Mouse (Mus musculus) megakaryocyte, embryonic 14.5 days (primary cell): ENCODE measurements around the gene Stk19. TPM values are rescaled to one million over a fixed set of nuclear protein-coding genes. Genes with fewer than 3 reads are reported as not detected.
A peak's percentile ranks its signal among the peaks of the same experiment; 100 is the strongest.
"Not testable (repeated sequence)": the region's sequence is repeated elsewhere in the genome, so short reads cannot be mapped to it uniquely, and the experiment has no call there.

Experiments
- H3K27me3 ChIP-seq: replicated peaks from 2 replicates; pipeline ENCODE3; 2012; ENCODE audit warnings: inconsistent platforms
- H3K36me3 ChIP-seq: replicated peaks from 2 replicates; pipeline ENCODE3; 2012; ENCODE audit warnings: low read length, inconsistent platforms, mixed read lengths
- H3K4me1 ChIP-seq: 2 replicates; pipeline ENCODE4 v1.6.1; 2012; ENCODE audit warnings: inconsistent platforms
- H3K4me3 ChIP-seq: replicated peaks from 2 replicates; pipeline ENCODE3; 2012; ENCODE audit warnings: moderate library complexity, mild to moderate bottlenecking, inconsistent platforms
- H3K9me3 ChIP-seq: 2 replicates; pipeline ENCODE4 v1.6.1; 2012; ENCODE audit warnings: inconsistent platforms
- FLI1 ChIP-seq: IDR thresholded peaks from 2 replicates; pipeline ENCODE4 v1.6.1; 2012; ENCODE audit warnings: low read length, inconsistent platforms, mixed read lengths
- GATA1 ChIP-seq: IDR thresholded peaks from 3 replicates; pipeline ENCODE4 v1.6.1; 2012; ENCODE audit warnings: mixed read lengths, low read length, inconsistent platforms, borderline replicate concordance
- polyA plus RNA-seq: library from polyadenylated mRNA; stranded (reverse); fragments of >175 nt; gene quantifications from 2 replicates; pipeline ENCODE4 v1.2.3, GENCODE M21; 2012; ENCODE audit warnings: low replicate concordance; ENCODE audit not compliant: insufficient read depth

Gene Stk19
- polyA plus RNA-seq, 1 experiment: 44.3 TPM

DNA sequence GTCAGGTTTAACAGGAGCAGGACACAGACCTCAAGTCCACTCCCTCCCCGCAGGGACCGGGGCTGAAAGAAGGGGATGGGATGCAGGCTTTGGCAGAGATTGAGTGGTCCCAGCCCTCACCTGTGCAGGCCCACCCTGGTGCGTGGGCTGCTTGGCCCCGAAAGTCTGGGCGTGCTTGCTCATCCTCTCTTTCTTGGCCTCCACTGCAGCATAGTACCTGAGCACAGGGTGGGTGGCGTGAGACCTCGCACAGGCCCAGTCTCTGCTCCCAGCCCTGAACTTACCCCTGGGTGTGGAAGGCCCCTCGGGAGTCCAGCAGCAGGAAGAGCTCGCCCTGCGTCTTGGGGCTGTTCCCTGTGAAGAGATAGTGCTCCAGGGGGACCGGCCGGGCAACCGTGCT, 8.1 kb upstream of the Stk19 start:
- H3K36me3 ChIP-seq: peaks cover 88% of the 10 kb centered on the region
- TF ChIP-seq FLI1: no peak
- no peak for TF ChIP-seq GATA1
- no peaks in the 10 kb centered on the region for H3K27me3 ChIP-seq
- no peaks in the 10 kb centered on the region for H3K9me3 ChIP-seq
- H3K4me1 ChIP-seq: peaks cover 16% of the 10 kb centered on the region
- no peak overlapping the region for H3K4me3 ChIP-seq

- H3K27me3 ChIP-seq: no peaks in the 10 kb centered on the region
These were observed 4.1 kb upstream of the Stk19 start for GRCm38 (mm10) chr17:34840736-34841307.

GRCm38 (mm10) chr17:34838785-34839184, 2.0 kb upstream of the Stk19 start:
- H3K4me3 ChIP-seq: peak overlapping the region; percentile 35
- H3K27me3 ChIP-seq: no peaks in the 10 kb centered on the region
- H3K9me3 ChIP-seq: no peaks in the 10 kb centered on the region
- H3K36me3 ChIP-seq: peaks cover 73% of the 10 kb centered on the region
- no peak for TF ChIP-seq GATA1
- TF ChIP-seq FLI1: no peak
- peaks cover 36% of the 10 kb centered on the region for H3K4me1 ChIP-seq

More at GRCm38 (mm10) chr17:34840736-34841307, 4.1 kb upstream of the Stk19 start:
- H3K4me3 ChIP-seq: no peak overlapping the region
- H3K9me3 ChIP-seq: no peaks in the 10 kb centered on the region
- TF ChIP-seq GATA1 (no peak), FLI1 (no peak)
- peaks cover 29% of the 10 kb centered on the region for H3K4me1 ChIP-seq
- peaks cover 81% of the 10 kb centered on the region for H3K36me3 ChIP-seq

DNA sequence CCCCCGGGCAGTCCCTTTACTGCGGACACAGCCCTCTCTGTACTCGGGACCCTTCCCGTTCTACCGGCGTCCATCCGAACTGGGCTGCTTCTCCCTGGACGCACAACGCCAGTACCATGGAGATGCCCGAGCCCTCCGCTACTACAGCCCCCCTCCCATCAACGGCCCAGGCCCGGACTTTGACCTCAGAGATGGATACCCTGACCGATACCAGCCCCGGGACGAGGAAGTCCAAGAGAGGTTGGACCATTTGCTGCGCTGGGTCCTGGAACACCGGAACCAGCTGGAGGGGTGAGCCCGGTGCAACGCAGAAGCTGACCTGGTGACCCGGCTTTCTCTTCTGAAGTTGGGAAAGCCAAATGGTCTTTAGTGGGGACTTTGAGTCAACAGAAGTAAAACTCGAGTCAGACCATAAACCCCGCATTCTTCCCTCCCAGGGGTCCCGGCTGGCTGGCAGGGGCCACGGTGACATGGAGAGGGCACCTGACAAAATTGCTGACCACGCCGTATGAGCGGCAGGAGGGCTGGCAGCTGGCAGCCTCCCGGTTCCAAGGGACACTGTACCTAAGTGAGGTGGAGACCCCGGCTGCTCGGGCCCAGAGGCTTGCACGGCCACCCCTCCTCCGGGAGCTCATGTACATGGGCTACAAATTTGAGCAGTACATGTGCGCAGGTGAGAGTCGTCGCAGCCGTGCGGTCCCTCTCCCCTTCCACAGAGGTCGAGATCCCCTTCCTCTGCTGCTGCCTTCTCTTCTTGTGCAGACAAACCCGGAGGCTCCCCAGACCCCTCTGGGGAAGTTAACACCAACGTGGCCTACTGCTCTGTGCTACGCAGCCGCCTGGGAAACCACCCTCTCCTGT, 949 bp upstream of the Stk19 start:
- TF ChIP-seq GATA1: no peak
- no peak for TF ChIP-seq FLI1
- Histone ChIP-seq H3K4me3 (peak overlapping the region; percentile 98), H3K27me3 (no peaks in the 10 kb centered on the region), H3K4me1 (peaks cover 36% of the 10 kb centered on the region), H3K9me3 (no peaks in the 10 kb centered on the region), H3K36me3 (peaks cover 72% of the 10 kb centered on the region)

- H3K36me3 ChIP-seq: peaks cover 69% of the 10 kb centered on the region
- TF ChIP-seq GATA1 (no peak), FLI1 (no peak)
These were observed 440 bp downstream of the Stk19 start for GRCm38 (mm10) chr17:34836155-34836855.

GRCm38 (mm10) chr17:34830776-34831175, 6.0 kb downstream of the Stk19 start:
- Histone ChIP-seq H3K9me3 (peaks cover 15% of the 10 kb centered on the region), H3K36me3 (peaks cover 86% of the 10 kb centered on the region)
- H3K4me3 ChIP-seq, H3K4me1 ChIP-seq, H3K27me3 ChIP-seq: not testable (repeated sequence)

More at GRCm38 (mm10) chr17:34836155-34836855, 440 bp downstream of the Stk19 start:
- H3K4me1 ChIP-seq: peaks cover 36% of the 10 kb centered on the region
- H3K27me3 ChIP-seq: no peaks in the 10 kb centered on the region
- no peaks in the 10 kb centered on the region for H3K9me3 ChIP-seq
- peak overlapping the region; percentile 98 for H3K4me3 ChIP-seq

GRCm38 (mm10) chr17:34814818-34815370, 21.9 kb downstream of the Stk19 start:
- no peaks in the 10 kb centered on the region for H3K4me1 ChIP-seq
- TF ChIP-seq GATA1 (no peak), FLI1 (no peak)
- H3K36me3 ChIP-seq: no peaks in the 10 kb centered on the region
- H3K9me3 ChIP-seq: no peaks in the 10 kb centered on the region
- no peak overlapping the region for H3K4me3 ChIP-seq
- peaks cover 7% of the 10 kb centered on the region for H3K27me3 ChIP-seq

- H3K27me3 ChIP-seq, H3K36me3 ChIP-seq, H3K4me1 ChIP-seq, H3K4me3 ChIP-seq, H3K9me3 ChIP-seq: not testable (repeated sequence)
These were observed 23.0 kb downstream of the Stk19 start for GRCm38 (mm10) chr17:34813747-34814146.

DNA sequence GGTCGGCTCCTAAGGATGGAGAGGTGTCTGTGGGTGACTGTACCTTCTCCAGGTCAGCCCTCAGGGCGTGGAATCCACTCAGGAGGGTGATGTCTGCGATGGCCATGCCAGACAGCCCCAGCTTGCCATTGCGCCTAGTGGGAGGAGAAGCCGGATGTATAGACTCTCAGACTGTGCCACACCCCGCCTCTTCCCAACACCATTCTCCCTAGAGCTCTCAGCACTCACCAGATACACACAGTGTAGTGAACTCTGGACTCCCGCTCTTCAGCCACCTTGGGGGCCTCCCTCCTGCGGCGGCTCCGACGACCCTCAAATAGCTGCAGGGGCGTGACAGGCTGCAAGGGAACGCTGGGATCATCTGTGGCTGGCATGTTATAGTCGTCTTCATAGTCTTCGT, 25.5 kb downstream of the Stk19 start:
- TF ChIP-seq FLI1: no peak
- no peak for TF ChIP-seq GATA1
- H3K36me3 ChIP-seq: no peaks in the 10 kb centered on the region
- no peaks in the 10 kb centered on the region for H3K9me3 ChIP-seq
- H3K27me3 ChIP-seq: peaks cover 2% of the 10 kb centered on the region
- H3K4me1 ChIP-seq: no peaks in the 10 kb centered on the region
- H3K4me3 ChIP-seq: no peak overlapping the region

DNA sequence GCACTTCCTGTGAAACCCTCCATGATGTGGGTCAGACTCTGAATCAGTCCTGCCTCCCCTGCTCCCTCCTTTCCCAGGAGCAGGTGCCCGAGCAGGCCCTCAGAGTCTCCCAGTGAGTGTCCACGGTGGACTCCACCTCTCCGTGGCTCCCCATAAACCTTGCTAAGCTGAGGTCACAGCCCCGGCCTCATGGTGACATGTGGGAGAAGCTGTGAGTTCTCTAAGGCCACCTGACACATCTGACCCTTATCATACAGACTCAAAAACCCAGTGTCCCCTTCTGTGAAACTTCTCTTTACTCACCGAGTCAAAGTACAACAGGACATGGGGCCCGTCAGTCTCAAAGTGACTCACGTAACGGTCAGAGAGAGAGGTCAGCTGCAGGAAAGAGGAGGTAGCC, 25.9 kb downstream of the Stk19 start:
- not testable (repeated sequence) for H3K4me1 ChIP-seq, H3K9me3 ChIP-seq, H3K4me3 ChIP-seq, H3K27me3 ChIP-seq, H3K36me3 ChIP-seq

GRCm38 (mm10) chr17:34810411-34810810, 26.3 kb downstream of the Stk19 start:
- not testable (repeated sequence) for H3K9me3 ChIP-seq

More at GRCm38 (mm10) chr17:34810411-34810810, 26.3 kb downstream of the Stk19 start:
- not testable (repeated sequence) for H3K27me3 ChIP-seq, H3K4me3 ChIP-seq, H3K36me3 ChIP-seq, H3K4me1 ChIP-seq
